Mouse (Mus musculus) left cerebral cortex, postnatal 25 days (tissue): ENCODE measurements around the gene Ptn. TPM values are rescaled to one million over a fixed set of nuclear protein-coding genes. Genes with fewer than 3 reads are reported as not detected.
"Not testable (repeated sequence)": the region's sequence is repeated elsewhere in the genome, so short reads cannot be mapped to it uniquely, and the experiment has no call there.

Experiments used
- DNase-seq, 2 experiments: peaks; one replicate each; pipeline ENCODE4 v3.0.0; 2022; ENCODE audit warnings: low spot score in 2 of 2, mixed read lengths in 1 of 2
- intact Hi-C: fragments of 180-260 bp; cut with DNase I; formaldehyde crosslinking; loops from one replicate; pipeline ENCODE4 v1.15.1; 2025
- total RNA-seq, 2 experiments: library from RNA; stranded (reverse); gene quantifications; 2 replicates each; pipeline ENCODE4 v1.2.3; 2021

Ptn gene
- total RNA-seq, 2 experiments from 2014 or later: 440 to 472 TPM

DNA sequence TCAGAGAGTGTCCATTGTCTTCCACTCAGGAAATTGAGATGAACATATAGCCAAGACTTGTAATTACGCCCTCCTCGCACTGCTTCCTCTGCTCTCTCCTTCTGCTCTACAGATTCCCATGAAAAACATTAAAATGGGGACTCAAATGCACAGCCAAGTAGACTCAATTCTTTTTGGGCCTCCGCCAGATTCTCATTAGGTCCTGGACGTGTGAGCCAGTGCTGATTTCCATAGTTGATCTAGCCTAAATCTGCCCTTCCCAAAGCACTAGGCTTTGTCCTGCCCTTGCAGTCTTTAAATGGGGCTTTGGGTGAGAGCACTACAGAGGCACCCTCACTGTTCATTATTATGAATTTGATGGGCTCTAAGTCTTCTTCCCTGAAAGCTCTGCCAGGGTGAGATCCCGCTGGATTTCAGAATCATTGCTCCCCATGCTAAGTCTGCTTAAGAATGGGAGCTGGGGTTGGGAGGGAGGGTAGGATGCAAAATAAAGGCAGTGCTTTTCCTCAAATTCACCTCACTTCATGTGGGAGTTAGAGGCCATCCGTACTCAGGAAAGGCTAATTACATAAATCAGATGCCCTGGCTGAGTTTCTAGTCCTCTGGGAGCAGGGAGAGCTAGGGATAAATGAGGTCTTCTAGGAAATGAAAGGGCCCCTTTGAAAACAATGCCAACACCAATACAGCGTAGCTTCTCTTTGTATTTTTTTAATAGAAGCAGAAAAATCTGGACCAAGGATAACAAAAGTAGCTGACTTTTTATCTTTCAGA, 32.3 kb downstream of the Ptn start:
- peak in 1 of 2 experiments; percentile 68 for DNase-seq
- intact Hi-C loops: loop anchor here (2.0 to 5.0 kb wide), 2 partner anchors 31 to 70 kb away; no protein-coding TSS in a partner anchor

DNA sequence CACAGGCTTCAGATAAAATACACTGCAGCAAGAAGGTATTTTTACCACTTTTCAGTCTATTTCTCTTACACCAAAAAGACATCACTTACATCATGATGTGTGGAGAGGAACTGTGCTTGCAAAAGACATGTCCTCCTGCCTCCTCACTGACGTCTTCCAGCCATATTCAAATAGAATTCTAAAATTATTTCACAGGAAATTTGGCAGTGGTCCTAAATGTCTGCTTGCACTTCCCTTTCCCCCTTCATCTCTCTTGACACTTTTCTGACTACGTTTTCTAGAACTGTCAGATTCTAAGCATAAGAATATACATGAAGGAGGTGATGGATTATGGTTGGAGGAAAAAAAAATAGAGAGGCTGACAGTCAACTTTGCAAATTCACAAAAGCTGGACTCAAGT, 33.0 kb downstream of the Ptn start:
- intact Hi-C loops: loop anchor here (2.0 to 5.0 kb wide), 2 partner anchors 32 to 70 kb away; no protein-coding TSS in a partner anchor
- DNase-seq: peak in 1 of 2 experiments; percentile 88

DNA sequence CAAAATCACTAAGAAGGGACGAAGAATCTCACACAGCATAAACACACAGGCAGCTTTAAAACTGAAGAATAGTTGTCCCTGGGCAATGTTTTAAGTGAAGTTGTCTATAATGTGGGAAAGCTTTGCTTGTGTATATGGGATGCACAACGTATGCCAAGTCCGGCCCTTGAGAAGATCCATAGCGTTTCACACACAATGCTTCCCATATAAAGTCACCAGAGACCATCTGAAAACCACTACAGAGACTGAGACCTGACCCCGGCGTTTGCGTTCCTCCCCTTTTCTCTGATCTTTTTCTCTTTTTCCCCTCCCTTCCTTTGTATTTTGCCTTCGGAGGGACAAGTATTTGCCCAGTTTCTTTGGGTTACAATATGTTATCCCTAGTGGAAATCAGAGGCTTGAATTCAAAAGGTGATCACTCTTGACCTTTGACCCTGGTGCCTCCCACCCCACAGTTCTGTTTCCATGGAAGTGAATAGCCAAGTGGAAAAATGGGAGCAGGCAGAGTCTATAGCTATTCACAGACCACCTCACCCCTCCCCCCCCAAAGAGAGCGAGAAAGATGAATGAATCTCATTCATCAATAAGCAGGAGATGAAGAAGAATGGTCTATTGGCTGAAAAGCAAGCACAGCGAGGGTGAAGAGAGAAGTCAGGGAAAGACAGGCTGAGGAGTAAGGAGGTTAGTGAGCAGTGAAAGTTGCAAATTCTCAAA, 34.2 kb downstream of the Ptn start:
- DNase-seq: no peak
- intact Hi-C loops: loop anchor here (2.0 to 5.0 kb wide), 2 partner anchors 33 to 71 kb away; no protein-coding TSS in a partner anchor

DNA sequence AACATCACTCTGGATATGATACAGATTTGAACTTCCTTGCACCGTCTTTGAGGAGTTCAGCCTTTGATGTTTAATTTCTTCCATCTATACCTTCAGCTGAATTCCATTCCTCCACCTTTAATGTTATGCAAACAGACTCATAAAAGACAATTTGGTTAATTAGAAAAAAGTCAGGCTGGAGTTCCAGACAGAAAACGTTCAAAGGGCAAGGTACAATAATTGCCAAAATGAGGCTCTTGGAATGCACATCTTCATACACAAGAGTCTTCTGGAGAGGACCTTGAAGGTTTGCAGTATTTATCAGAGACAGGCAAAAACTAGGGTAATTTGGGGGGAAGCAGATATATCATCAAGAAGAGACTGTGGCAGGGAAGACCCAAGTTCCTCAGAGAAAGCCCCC, 37.5 kb downstream of the Ptn start:
- intact Hi-C loops: no loop called here
- no peak for DNase-seq

DNA sequence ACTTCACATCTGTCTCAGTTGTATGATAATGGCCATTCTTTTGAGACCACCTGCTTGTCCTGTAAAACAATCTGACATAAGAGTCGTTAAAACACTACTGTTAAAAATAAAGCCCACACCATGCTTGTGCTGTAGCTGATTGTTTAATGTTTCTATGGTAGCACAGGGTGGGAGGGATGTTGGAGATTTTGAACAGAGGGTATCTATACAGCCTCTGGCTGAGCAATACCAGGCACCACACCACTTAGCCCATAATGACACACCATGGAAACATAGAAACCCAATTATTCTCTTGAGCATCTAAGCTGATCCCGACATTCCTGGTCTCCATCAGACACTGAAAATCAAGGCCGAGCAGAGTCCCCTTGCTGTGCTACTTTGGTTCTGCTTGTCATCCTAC, 41.0 kb downstream of the Ptn start:
- no peak for DNase-seq
- intact Hi-C loops: no loop called here

DNA sequence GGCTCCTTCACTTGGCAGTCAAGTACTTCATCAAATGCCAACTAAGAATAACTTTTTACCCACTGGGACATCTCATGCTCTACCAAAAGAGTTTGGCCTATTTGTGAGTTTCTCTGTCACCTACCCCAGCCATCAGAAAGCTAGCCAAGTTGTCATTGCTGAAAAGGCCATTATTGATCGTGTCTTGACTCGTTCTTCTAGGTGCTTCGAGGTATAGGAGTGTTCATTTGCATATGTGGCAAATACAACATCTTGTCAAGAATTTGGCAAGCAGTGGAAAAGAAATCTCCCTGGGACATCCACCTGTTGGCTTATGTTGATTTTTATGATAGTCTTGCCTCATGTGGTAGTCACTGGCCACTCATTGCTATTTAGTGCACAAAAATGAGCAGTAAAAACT, 43.1 kb downstream of the Ptn start:
- no peak for DNase-seq
- intact Hi-C loops: no loop called here

DNA sequence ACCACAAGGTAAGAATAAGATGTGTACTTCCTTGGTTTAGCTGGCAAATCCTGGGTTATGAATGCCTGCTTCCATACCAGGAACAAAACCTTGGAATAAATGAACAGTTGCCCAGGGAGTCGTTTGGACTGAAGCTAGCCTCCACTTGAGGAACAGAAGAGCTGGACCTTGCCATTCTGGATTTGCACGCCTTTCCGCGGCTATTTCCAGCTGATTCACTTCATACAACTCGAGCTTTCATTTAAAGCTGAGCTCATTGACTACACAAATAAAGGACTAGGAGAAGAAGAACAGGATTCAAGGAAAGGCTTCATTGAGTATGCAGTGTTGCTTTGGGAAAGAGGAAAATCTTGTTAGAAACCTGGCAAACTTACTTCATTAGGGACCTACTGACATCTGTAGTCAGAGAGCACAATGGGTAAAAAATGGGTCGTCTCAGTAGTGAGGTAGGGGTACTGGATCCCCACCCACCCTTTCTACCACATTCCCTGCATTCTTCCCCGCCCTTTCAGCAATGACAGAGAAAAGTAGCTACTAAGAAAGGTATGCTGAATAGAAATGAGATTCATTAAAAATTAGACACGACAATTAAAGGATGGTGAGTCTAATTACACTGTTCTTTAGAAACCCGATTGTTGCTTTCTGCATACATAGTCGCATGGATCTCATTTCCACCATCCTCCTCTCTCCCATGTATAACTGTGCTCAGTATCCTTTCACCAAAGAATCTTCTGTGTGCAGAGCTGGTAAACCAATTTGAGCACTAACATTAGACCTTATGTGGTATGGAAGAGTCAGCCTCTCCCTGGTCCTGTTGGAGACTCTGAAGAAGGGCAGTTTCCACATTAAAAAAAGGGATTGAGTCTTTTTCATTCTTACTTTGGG, 54.8 kb downstream of the Ptn start:
- DNase-seq: peak in 1 of 2 experiments; percentile 47
- intact Hi-C loops: no loop called here

DNA sequence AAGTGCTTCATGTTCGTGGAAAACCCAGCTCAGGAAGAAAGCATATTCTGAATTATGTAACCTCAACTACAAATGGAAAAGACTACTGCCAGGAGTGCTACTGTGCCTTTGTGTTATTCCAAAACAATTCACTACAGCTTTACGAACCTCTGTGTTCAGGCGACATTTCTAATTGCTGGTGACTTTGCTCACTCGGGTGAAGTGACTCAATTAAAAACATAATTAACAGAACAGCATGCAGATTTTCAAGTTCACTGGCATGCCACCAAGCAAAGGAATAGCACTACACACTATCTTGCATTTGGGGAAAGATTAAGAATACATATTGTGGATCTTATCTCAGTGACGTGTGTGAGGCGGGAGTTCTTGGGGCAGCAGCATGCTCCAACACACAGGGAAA, 57.1 kb downstream of the Ptn start:
- no peak for DNase-seq

DNA sequence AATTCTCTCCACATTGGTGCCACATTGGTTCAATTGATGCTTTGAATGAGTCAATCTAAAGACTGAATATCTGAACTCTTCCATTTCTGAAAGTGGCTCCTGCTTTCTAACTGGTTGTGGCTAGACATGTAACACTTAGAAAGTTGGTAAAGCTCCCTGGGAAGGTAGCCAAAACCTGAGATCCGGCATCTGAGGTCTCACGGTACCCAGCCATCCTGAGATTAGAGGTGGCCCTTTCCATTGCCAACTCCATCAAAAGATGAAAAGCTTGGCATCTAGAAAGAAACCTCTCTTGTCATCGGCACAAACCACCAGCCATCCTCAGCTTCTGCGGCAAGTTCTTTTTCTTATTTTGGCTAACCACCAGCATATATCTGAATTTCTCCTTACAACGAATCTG, 70.2 kb downstream of the Ptn start:
- intact Hi-C loops: no loop called here
- DNase-seq: no peak

More for the DNA sequence above, 57.1 kb downstream of the Ptn start:
- intact Hi-C loops: no loop called here

DNA sequence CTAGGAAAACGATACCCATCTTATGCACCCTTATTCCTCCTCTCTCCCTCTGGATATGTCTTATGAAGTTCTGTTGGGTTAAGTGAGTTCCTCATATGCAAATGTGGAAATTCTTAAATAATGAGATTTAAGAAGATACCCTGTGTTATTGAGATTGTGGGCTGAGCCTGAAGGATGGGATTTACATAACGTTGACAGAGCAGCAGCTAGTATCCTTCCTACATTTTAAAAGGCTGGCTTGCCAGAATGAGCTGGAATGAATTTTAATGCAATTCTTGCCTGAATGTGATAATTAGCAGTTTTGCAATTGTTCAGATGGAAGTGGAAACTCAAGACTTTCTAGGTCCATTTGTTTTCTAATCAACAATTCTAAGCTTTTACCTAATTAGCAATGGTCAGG, 73.3 kb downstream of the Ptn start:
- intact Hi-C loops: no loop called here
- DNase-seq: peak in 1 of 2 experiments; percentile 51

DNA sequence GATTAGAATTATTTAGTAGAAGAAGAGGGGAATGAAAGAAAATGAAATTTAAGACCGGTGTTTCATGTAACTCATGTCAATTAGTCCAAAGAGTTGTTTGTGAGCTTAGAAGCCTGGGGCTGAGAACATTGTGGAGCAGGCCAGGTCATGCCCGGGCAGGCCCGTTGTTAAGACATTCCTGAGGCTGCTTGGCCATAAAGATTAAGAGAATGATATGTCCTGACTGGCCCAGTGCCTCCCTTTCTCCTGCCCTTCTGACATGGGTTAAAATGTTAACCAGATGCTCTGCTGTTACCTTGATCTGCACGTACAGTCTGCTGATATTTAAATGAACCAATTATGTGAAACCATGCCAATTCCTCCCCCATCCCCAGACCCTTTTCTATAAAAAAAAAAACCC, 74.4 kb downstream of the Ptn start:
- intact Hi-C loops, DNase-seq: not testable (repeated sequence)

DNA sequence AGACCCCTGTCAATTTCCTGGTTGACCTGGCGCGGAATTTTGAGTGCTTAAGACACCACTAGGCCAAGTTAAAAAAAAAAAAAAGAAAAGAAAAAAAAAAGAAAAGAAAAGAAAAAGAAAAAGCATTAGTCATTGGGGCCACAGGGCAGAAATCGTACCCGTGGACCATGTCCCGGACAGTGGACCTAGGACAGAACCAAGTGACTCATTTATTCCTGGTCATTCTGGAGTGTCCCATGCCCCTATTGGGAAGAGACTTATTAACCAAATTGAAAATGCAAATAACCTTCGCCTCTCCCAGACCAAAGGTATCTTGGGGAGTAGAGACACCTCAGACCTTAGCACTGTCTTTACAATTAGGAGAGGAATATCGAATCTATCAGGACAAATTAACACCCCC, 80.2 kb downstream of the Ptn start:
- intact Hi-C loops, DNase-seq: not testable (repeated sequence)

DNA sequence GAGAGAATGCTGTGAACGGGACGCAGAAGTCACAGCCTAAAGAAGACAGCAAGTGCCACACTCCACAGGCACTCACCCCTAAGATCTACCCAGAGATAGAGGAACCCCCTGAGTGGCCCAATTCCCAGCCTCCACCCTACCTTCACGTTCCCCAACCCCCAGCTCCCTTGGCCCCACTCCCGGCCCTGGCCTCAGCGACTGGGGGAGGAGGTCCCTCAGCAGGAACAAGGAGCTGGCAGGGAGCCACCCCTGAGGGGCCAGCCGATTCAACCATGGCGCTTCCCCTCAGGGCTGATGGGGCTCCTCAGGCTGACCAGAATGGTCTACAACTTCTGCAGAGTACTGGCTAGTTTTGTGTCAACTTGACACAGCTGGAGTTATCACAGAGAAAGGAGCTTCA, 81.9 kb downstream of the Ptn start:
- intact Hi-C loops: no loop called here
- DNase-seq: no peak

DNA sequence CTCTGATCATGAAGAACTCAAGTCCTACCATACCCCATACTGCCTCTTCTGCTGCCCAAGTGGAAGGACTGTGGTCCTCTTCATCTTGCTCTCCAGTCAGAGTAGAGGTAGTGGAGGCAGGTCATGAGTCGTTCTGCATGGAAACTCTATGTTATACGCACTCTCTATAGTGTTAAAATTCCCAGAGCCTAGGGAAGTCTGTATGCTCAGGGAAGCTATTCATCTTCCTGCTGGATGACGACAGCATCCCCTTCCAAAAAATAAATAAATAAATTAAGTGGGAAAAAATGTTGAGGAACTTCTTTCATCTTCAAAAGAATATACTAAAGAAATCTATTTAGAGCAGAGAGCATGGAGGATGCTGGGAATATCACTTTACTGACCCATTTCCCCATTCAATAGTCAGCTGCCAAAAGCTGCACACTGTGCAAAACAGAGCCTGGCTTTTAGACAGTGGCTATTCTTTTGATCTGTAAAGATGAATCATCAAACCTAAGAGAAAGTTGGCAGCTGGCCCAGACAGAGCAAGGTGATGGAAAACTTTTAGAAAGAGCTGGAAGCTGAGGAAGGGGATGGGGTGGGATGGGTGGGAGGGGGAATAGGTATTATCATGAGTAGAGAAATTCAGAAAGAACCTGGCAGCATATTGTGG, 84.4 kb downstream of the Ptn start:
- DNase-seq: peak; percentile 28 to 53
- intact Hi-C loops: no loop called here

DNA sequence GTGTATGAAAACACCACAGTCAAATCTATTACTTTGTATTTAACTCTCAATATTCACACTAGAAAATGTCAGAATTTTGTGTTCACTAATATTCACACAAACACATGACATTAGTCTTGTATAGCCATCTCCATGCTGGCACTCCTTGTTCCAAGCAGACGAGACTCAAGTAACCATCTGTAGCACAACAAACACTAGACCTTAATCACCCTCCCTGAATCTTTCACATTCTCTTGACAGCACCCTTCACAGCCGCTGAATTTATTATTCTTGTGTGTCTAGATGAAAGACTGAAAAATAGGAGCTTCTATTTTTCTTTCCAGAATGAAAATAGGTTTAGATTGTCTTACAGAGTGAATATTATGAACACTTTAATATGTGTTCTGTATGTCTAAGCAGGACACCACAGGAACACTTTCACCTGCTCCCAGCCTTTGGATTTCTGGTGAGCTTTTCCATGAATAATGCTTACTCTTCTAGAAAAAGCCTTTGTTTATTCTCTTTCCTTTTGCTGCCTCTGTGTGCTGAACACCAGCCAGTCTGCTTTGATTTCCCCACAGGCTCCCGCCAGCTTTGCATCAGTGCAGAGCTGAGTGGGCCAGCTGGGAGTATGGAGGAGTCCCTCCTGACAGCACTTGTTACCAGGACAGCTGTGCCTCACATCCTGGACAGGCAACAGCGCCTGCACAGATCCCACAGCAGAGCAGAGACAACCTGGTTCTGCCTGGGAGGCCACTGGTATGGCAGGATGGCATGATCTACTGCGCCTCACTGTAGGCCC, 87.1 kb downstream of the Ptn start:
- intact Hi-C loops: no loop called here
- peak; percentile 58 to 80 for DNase-seq

DNA sequence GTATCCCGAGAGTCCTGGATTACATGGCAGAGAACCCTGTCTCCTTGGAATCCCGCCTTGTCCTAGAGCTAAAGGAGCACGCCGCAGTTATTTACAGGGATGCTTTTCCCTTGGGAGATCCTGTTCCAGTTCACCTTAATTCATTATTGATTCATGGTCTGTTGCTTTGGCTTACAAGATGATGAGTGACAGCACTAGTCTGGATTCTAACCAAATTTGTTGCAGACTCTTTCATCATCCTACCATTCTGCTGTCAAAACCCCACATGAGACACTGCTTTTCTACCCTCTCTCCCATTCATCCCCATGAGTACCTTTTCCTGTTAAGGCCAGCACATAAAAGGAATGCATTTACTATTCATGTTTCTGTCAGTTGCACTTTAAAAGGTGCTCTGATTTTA, 96.7 kb downstream of the Ptn start:
- intact Hi-C loops: no loop called here
- no peak for DNase-seq

DNA sequence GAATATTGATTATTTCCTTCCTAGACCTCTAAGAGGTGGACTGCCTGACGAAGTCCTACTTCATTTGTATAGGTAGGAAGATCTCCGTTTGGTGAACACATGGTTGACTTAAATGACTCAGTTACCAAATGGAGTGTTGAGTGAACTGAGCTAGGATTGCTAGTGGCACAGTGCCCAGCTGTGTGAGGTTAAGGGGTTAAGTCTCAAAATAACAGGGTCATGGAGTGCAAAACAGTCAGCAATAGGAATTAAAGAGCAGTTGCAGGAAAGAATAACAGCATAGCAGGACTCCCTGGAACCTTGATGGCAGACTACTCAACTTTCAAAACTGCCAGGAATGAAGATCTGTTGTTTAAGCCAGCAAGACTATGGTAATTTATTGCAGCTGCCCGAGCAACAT, 114.5 kb downstream of the Ptn start:
- intact Hi-C loops: no loop called here
- DNase-seq: no peak

DNA sequence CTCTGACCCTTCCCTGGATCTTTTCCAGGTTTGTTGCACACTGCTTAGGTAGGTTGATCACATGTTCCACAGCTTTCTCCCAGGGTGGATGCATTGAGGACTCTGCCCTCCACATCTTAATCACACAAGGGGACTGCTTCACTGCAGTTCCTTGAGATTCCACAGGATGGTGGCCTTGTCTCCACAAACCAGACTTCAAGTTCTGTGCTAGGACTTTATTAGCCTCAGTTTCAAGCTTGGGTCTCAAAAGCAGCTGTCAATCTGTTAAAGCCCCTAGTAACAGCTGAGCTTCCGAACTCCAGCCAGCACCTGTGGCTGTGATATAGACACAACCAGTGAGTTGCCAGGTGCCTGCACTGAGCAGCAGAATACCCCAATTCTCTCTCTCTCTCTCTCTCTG, 118.5 kb downstream of the Ptn start:
- peak; percentile 60 to 70 for DNase-seq
- intact Hi-C loops: loop anchor here (1.0 to 2.0 kb wide), 2 partner anchors 212 to 345 kb away; no protein-coding TSS in a partner anchor

DNA sequence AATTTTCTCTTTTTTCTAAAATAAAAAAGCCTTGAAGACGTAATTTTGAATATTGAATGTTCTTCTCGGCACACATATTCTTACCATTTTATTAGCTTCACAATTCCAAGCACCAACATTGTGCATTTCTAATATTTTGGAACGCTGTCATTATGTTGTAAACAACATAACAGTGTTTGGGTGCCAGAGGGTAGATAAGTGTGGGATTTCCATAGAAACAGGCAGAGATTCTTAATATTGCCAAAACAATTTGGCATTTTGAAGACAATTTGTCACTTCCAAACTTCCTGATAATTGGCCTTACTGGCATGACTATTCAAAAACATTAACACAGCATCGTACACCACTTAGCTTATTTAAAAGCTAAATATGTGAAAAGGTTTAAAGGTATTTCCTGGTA, 119.1 kb downstream of the Ptn start:
- intact Hi-C loops: loop anchor here (1.0 to 2.0 kb wide), 2 partner anchors 212 to 346 kb away; no protein-coding TSS in a partner anchor

More for the DNA sequence above, 119.1 kb downstream of the Ptn start:
- DNase-seq: no peak
